7 mouse cellular contexts compared by ENCODE assay signal in genomic region chr10:40882333-40882732, GRCm38 (mm10). TPM values are rescaled to one million over a fixed set of nuclear protein-coding genes. Genes with fewer than 3 reads are reported as not detected.
A peak's percentile ranks its signal among the peaks of the same experiment; 100 is the strongest.
DNase-seq lines count a peak whose midpoint lies in the region; ATAC-seq and TF ChIP-seq lines count a peak whose summit lies in the region.

No protein-coding gene starts in this region.

- TF ChIP-seq EP300 in liver, postnatal 0 days (IDR thresholded peaks at IDR 0.05; ENCODE audit: low read depth): no peak

- TF ChIP-seq CTCF in C2C12 (IDR thresholded peaks at IDR 0.05; ENCODE audit: control insufficient read depth, insufficient read depth, insufficient read length): no peak
- no peak for TF ChIP-seq CTCF in E14TG2a.4 (conservative IDR thresholded peaks at IDR 0.05; ENCODE audit: low read length)
- TF ChIP-seq CTCF in liver, postnatal 0 days (IDR thresholded peaks at IDR 0.05; ENCODE audit: low read depth): no peak

- 10% methylated on average over 9 of the region's 9 CpGs for WGBS in liver, postnatal 0 days (ENCODE audit: insufficient replicate concordance)

- H3ac ChIP-seq in C2C12 (ENCODE audit: control insufficient read depth, insufficient read length, low read depth): peak overlapping the region; percentile 96

- no peaks in the 10 kb centered on the region for H3K27me3 ChIP-seq in C2C12 (ENCODE audit: control insufficient read depth, insufficient read depth, insufficient read length)
- H3K27me3 ChIP-seq in E14TG2a.4 (ENCODE audit: insufficient read depth, low read length): no peaks in the 10 kb centered on the region
- peaks cover 16% of the 10 kb centered on the region for H3K27me3 ChIP-seq in liver, postnatal 0 days (ENCODE audit: insufficient read depth, low read length)

- DNase-seq in liver, postnatal 0 days: no peak
- DNase-seq in gastrocnemius, postnatal 25 days: no peak
- DNase-seq in right cerebral cortex, adult 2 months (ENCODE audit: low spot score in 2 of 2): no peak
- DNase-seq in kidney, postnatal 10 days: no peak

- H3K9me3 ChIP-seq in E14TG2a.4 (ENCODE audit: low read length): no peaks in the 10 kb centered on the region
- H3K9me3 ChIP-seq in liver, postnatal 0 days (ENCODE audit: low read length): no peaks in the 10 kb centered on the region

- H3K27ac ChIP-seq in liver, postnatal 0 days (ENCODE audit: low read depth): peak overlapping the region; percentile 86

- H3K4me2 ChIP-seq in liver, postnatal 0 days (ENCODE audit: low read depth, low read length): peak overlapping the region; percentile 99

- peak overlapping the region; percentile 92 for H3K9ac ChIP-seq in liver, postnatal 0 days (replicated peaks)

- H3K36me3 ChIP-seq in C2C12 (ENCODE audit: control insufficient read depth, insufficient read depth): peaks cover 19% of the 10 kb centered on the region
- H3K36me3 ChIP-seq in E14TG2a.4 (ENCODE audit: insufficient read depth, low read length): peaks cover 11% of the 10 kb centered on the region; the same call in 1 of the 2 replicates
- peaks cover 2% of the 10 kb centered on the region; the same call in 1 of the 2 replicates for H3K36me3 ChIP-seq in liver, postnatal 0 days (replicated peaks; ENCODE audit: insufficient read depth, low read length)

- H3K4me3 ChIP-seq in C2C12 (ENCODE audit: insufficient read depth, poor library complexity, severe bottlenecking) (peak overlapping the region; percentile 95), E14TG2a.4 (replicated peaks; ENCODE audit: low read length) (peak overlapping the region; percentile 96)
- peak overlapping the region; percentile 91 for H3K4me3 ChIP-seq in liver, postnatal 0 days (ENCODE audit: low read depth, low read length)

- H3K4me1 ChIP-seq in E14TG2a.4 (replicated peaks; ENCODE audit: low read depth, low read length): peaks cover 27% of the 10 kb centered on the region
- peaks cover 17% of the 10 kb centered on the region for H3K4me1 ChIP-seq in liver, postnatal 0 days (ENCODE audit: insufficient read depth)

- ATAC-seq in granulocyte monocyte progenitor cell, adult 5-6 weeks (replicated peaks; ENCODE audit: poor library complexity, severe bottlenecking): peak; percentile 57
- no peak for ATAC-seq in liver, postnatal 0 days

- peaks cover 61% of the 10 kb centered on the region for H3K79me3 ChIP-seq in C2C12 (ENCODE audit: low read depth)

- H3K79me2 ChIP-seq in C2C12 (ENCODE audit: control insufficient read depth, insufficient read depth): peaks cover 82% of the 10 kb centered on the region

TF ChIP-seq in C2C12, 6 proteins besides CTCF, POLR2A, EP300 and RAD21:
- no peak for TF ChIP-seq MYOD1 (IDR thresholded peaks at IDR 0.05; ENCODE audit: control insufficient read depth, insufficient read length, low read depth)
- no peak for TF ChIP-seq MAX (IDR thresholded peaks at IDR 0.05)
- TF ChIP-seq CEBPB (IDR thresholded peaks at IDR 0.05; ENCODE audit: low read depth): no peak
- no peak for TF ChIP-seq USF1 (IDR thresholded peaks at IDR 0.05; ENCODE audit: low read depth)
- no peak for TF ChIP-seq MYOG (IDR thresholded peaks at IDR 0.05; ENCODE audit: control insufficient read depth, extremely low read depth, insufficient read length)
- TF ChIP-seq FOSL1 (IDR thresholded peaks at IDR 0.05; ENCODE audit: insufficient read depth, low read length, poor library complexity, severe bottlenecking): no peak

RNA-seq across cellular contexts. Expression of gene Cdc40, which starts 0.8 kb away (rescaled TPM):
- polyA plus RNA-seq in C2C12 (2012; fragmentation: generic; extraction: Trizol): 9.5 TPM
- total RNA-seq in granulocyte monocyte progenitor cell, adult 5-6 weeks (2014; fragmentation: Nextera tagmentation): 63.7 and 64.7 TPM in 2 replicates
- 42.3 and 48.3 TPM in 2 replicates for total RNA-seq in granulocyte monocyte progenitor cell, adult 5-6 weeks (2017)
- polyA plus RNA-seq in liver, postnatal 0 days (2015; fragmentation: Nextera tagmentation; extraction: Ambion mirVana): 9.4 and 10.3 TPM in 2 replicates
- 1 to 10 TPM; 6.4 to 6.5 TPM for total RNA-seq in gastrocnemius, postnatal 25 days (2021)

RNA-seq across cellular contexts. Expression of gene Wasf1, which starts 0.9 kb away (rescaled TPM):
- 9.2 TPM for polyA plus RNA-seq in C2C12 (2012; fragmentation: generic; extraction: Trizol)
- not detected in 2 replicates for total RNA-seq in granulocyte monocyte progenitor cell, adult 5-6 weeks (2014; fragmentation: Nextera tagmentation)
- total RNA-seq in granulocyte monocyte progenitor cell, adult 5-6 weeks (2017): not detected in 2 replicates
- 0.59 and 0.61 TPM in 2 replicates for polyA plus RNA-seq in liver, postnatal 0 days (2015; fragmentation: Nextera tagmentation; extraction: Ambion mirVana)
- under 1 TPM; 0.54 to 0.84 TPM for total RNA-seq in gastrocnemius, postnatal 25 days (2021)

Comparison
In these comparisons a context has a peak if more than half of its experiments do, and no peak if none do; other contexts are left out.
1. RNA of gene Cdc40, which starts 0.8 kb away (total RNA-seq): 42.3 to 64.7 TPM in granulocyte monocyte progenitor cell, adult 5-6 weeks; 6.4 to 6.5 TPM in gastrocnemius, postnatal 25 days; every median in the first group is over 4 times any median in the second.
2. Peak in every context shown above with its lines, with median percentiles within 50 percentile points of each other: H3K4me3 ChIP-seq.